Mouse (Mus musculus): ENCODE data around the gene Tnip2. TPM values are rescaled to one million over a fixed set of nuclear protein-coding genes. Genes with fewer than 3 reads are reported as not detected.

Tnip2 gene
- total RNA-seq, 1 experiment, result 17.0 TPM

DNA sequence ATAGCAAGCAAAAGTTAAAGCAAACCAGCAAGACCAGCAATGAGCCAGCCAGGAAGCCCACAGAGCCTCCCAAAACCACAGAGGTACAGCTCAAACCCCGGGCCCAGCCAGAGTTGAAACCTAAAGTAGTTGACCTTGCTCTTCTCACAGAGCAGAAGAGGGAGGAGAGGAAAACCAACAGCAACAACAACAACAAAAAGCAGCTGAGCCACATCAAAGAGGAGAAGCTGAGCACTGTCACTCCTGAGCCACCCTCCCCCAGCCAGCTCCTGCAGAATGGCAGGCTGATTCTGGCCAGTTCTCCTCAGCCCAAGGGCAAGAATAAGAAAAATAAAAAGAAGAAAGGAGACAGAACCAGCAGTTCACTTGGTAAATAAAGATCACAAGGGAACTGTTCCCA is 47.7 kb downstream of the Tnip2 start:
- Histone ChIP-seq H3K4me3 (ENCODE audit: insufficient read depth in 1 of 2, low read depth in 1 of 2, low read length in 2 of 2, poor library complexity in 1 of 2, severe bottlenecking in 1 of 2) (no peak overlapping the region), H3K4me1 (ENCODE audit: control insufficient read depth in 2 of 2, insufficient read depth in 2 of 2, low read length in 2 of 2, poor library complexity in 1 of 2) (no peaks in the 10 kb centered on the region), H3K9ac (ENCODE audit: insufficient read depth, low read depth, low read length, poor library complexity, severe bottlenecking) (no peak overlapping the region), H3K27ac (ENCODE audit: insufficient read depth, low read depth, low read length, poor library complexity, severe bottlenecking) (no peak overlapping the region), H3K9me3 (ENCODE audit: control insufficient read depth, insufficient read depth, low read depth, low read length) (no peaks in the 10 kb centered on the region), H3K36me3 (ENCODE audit: control insufficient read depth, insufficient read depth, low read length, poor library complexity, severe bottlenecking) (peaks cover 26% of the 10 kb centered on the region)
- no peak for TF ChIP-seq HCFC1 (IDR thresholded peaks at IDR 0.05; ENCODE audit: borderline replicate concordance, insufficient read depth, low read length)
- in situ Hi-C loops (cut with MboI; ENCODE audit: low sequenced_read_pairs in 2 of 2, unreplicated experiment in 2 of 2), result no loop called here
- DNase-seq (ENCODE audit: low read depth, low spot score), result no peak

DNA sequence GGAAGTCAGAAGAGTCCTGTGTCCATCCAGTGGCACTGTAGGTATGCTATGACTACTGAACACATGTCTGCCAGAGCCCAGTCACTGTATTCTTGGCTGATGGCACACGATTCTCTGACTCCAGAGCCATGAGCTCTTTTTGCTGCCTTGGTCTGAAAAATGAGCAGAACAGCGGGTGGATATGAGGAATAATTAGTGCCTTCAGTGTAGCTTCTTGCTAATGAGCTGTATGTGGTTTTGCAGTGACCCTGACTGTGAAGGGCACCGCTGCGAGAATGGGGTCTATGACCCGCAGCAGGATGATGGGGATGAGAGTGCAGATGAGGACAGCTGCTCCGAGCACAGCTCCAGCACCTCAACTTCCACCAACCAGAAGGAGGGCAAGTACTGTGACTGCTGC is 52.0 kb downstream of the Tnip2 start:
- H3K36me3 ChIP-seq (ENCODE audit: control insufficient read depth, insufficient read depth, low read length, poor library complexity, severe bottlenecking), result peaks cover 34% of the 10 kb centered on the region
- TF ChIP-seq CHD2 (IDR thresholded peaks at IDR 0.05; ENCODE audit: low read depth, low read length) (no peak), ZC3H11A (IDR thresholded peaks at IDR 0.05; ENCODE audit: borderline replicate concordance, low read depth, low read length) (no peak), HCFC1 (IDR thresholded peaks at IDR 0.05; ENCODE audit: borderline replicate concordance, insufficient read depth, low read length) (no peak), MAFK (IDR thresholded peaks at IDR 0.05; ENCODE audit: insufficient read depth, low read depth, low read length) (no peak), ZNF384 (IDR thresholded peaks at IDR 0.05; ENCODE audit: low read depth, low read length) (no peak)

DNA sequence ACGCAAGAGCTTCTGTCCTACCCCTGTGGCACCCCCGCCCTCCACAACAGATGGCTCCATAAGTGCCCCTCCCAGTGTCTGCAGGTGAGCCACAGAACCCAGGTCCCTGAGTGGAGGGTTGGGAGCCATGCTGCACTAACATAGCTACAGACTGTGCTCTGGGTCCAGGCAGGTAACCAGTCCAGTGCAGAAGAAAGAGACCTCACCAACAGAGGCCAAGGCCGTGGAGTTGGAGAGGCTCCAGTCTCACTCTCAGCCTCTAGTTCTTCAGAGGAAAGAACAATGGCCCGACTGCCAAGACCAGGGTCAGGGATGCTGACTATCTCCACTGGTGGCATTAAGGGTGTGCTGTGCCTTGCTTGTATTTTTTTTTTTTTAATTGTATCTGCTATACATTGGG is 52.5 kb downstream of the Tnip2 start:
- Histone ChIP-seq H3K4me1 (ENCODE audit: control insufficient read depth in 2 of 2, insufficient read depth in 2 of 2, low read length in 2 of 2, poor library complexity in 1 of 2) (no peaks in the 10 kb centered on the region), H3K36me3 (ENCODE audit: control insufficient read depth, insufficient read depth, low read length, poor library complexity, severe bottlenecking) (peaks cover 34% of the 10 kb centered on the region)
- DNase-seq (ENCODE audit: low read depth, low spot score), result no peak

More for the DNA sequence above, 52.0 kb downstream of the Tnip2 start:
- no peak overlapping the region for H3K27ac ChIP-seq (ENCODE audit: insufficient read depth, low read depth, low read length, poor library complexity, severe bottlenecking)
- in situ Hi-C loops (cut with MboI; ENCODE audit: low sequenced_read_pairs in 2 of 2, unreplicated experiment in 2 of 2), result no loop called here
- DNase-seq (ENCODE audit: low read depth, low spot score), result no peak
- no peaks in the 10 kb centered on the region for H3K9me3 ChIP-seq (ENCODE audit: control insufficient read depth, insufficient read depth, low read depth, low read length)
- no peak overlapping the region for H3K4me3 ChIP-seq (ENCODE audit: insufficient read depth in 1 of 2, low read depth in 1 of 2, low read length in 2 of 2, poor library complexity in 1 of 2, severe bottlenecking in 1 of 2)
- H3K4me1 ChIP-seq (ENCODE audit: control insufficient read depth in 2 of 2, insufficient read depth in 2 of 2, low read length in 2 of 2, poor library complexity in 1 of 2), result no peaks in the 10 kb centered on the region
- H3K9ac ChIP-seq (ENCODE audit: insufficient read depth, low read depth, low read length, poor library complexity, severe bottlenecking), result no peak overlapping the region

DNA sequence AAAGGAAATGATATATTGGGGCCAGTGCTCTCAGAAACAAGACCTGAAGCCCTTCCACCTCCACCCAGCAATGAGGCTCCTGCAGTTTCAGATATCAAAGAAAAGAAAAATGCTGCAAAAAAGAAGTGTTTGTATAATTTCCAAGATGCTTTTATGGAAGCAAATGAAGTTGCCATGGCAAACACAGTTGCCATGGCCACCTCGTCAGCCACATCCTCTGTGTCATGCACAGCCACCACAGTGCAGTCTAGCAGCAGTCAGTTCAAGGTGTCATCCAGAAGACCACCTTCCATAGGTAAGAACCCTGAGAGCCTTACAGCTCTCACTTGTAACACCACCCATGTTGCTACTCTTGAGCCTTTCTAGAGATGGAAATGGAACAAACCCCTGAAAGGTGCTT is 54.8 kb downstream of the Tnip2 start:
- no peaks in the 10 kb centered on the region for H3K9me3 ChIP-seq (ENCODE audit: control insufficient read depth, insufficient read depth, low read depth, low read length)
- H3K9ac ChIP-seq (ENCODE audit: insufficient read depth, low read depth, low read length, poor library complexity, severe bottlenecking), result no peak overlapping the region
- H3K36me3 ChIP-seq (ENCODE audit: control insufficient read depth, insufficient read depth, low read length, poor library complexity, severe bottlenecking), result peaks cover 20% of the 10 kb centered on the region

More for the DNA sequence above, 52.5 kb downstream of the Tnip2 start:
- Histone ChIP-seq H3K27ac (ENCODE audit: insufficient read depth, low read depth, low read length, poor library complexity, severe bottlenecking) (no peak overlapping the region), H3K9me3 (ENCODE audit: control insufficient read depth, insufficient read depth, low read depth, low read length) (no peaks in the 10 kb centered on the region), H3K9ac (ENCODE audit: insufficient read depth, low read depth, low read length, poor library complexity, severe bottlenecking) (no peak overlapping the region), H3K4me3 (ENCODE audit: insufficient read depth in 1 of 2, low read depth in 1 of 2, low read length in 2 of 2, poor library complexity in 1 of 2, severe bottlenecking in 1 of 2) (no peak overlapping the region)
- in situ Hi-C loops (cut with MboI; ENCODE audit: low sequenced_read_pairs in 2 of 2, unreplicated experiment in 2 of 2), result no loop called here
- TF ChIP-seq MAFK (IDR thresholded peaks at IDR 0.05; ENCODE audit: insufficient read depth, low read depth, low read length) (no peak), ZNF384 (IDR thresholded peaks at IDR 0.05; ENCODE audit: low read depth, low read length) (no peak), CHD2 (IDR thresholded peaks at IDR 0.05; ENCODE audit: low read depth, low read length) (no peak), HCFC1 (IDR thresholded peaks at IDR 0.05; ENCODE audit: borderline replicate concordance, insufficient read depth, low read length) (no peak), ZC3H11A (IDR thresholded peaks at IDR 0.05; ENCODE audit: borderline replicate concordance, low read depth, low read length) (no peak)

DNA sequence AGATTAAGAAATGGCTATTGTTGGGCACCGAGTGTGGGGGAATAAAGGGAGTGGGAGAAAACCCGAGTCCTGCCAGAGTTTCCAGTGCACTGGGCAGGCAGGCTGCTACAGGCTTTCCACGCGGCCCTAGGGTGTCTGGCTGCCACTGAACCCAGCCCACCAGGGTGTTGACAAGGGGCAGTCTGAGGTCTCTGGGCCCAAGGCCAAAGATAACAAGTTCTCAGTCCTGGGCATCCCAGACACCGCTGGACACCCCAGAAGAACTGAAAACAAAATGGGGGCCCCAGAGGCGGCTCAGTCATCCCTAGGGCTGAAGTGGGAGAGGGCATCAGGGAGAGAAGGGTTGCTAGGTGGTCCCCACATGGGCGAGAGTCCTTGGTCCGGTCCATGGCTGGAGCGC is 67.6 kb downstream of the Tnip2 start:
- Histone ChIP-seq H3K4me3 (ENCODE audit: insufficient read depth in 1 of 2, low read depth in 1 of 2, low read length in 2 of 2, poor library complexity in 1 of 2, severe bottlenecking in 1 of 2) (no peak overlapping the region), H3K9me3 (ENCODE audit: control insufficient read depth, insufficient read depth, low read depth, low read length) (no peaks in the 10 kb centered on the region), H3K9ac (ENCODE audit: insufficient read depth, low read depth, low read length, poor library complexity, severe bottlenecking) (no peak overlapping the region), H3K4me1 (ENCODE audit: control insufficient read depth in 2 of 2, insufficient read depth in 2 of 2, low read length in 2 of 2, poor library complexity in 1 of 2) (peaks cover 0 to 3% of the 10 kb centered on the region in 2 experiments; a peak in 1 of 4 replicates), H3K36me3 (ENCODE audit: control insufficient read depth, insufficient read depth, low read length, poor library complexity, severe bottlenecking) (peaks cover 10% of the 10 kb centered on the region), H3K27ac (ENCODE audit: insufficient read depth, low read depth, low read length, poor library complexity, severe bottlenecking) (0 out of 2 replicates have a peak overlapping the region, but pooled peaks have one; percentile 3)
- DNase-seq (ENCODE audit: low read depth, low spot score), result no peak
- in situ Hi-C loops (cut with MboI; ENCODE audit: low sequenced_read_pairs in 2 of 2, unreplicated experiment in 2 of 2), result no loop called here
- TF ChIP-seq ZNF384 (IDR thresholded peaks at IDR 0.05; ENCODE audit: low read depth, low read length) (no peak), MAFK (IDR thresholded peaks at IDR 0.05; ENCODE audit: insufficient read depth, low read depth, low read length) (no peak)

More for the DNA sequence above, 54.8 kb downstream of the Tnip2 start:
- TF ChIP-seq MAFK (IDR thresholded peaks at IDR 0.05; ENCODE audit: insufficient read depth, low read depth, low read length), result no peak
- no peak for TF ChIP-seq ZNF384 (IDR thresholded peaks at IDR 0.05; ENCODE audit: low read depth, low read length)
- no peak for TF ChIP-seq ZC3H11A (IDR thresholded peaks at IDR 0.05; ENCODE audit: borderline replicate concordance, low read depth, low read length)
- TF ChIP-seq HCFC1 (IDR thresholded peaks at IDR 0.05; ENCODE audit: borderline replicate concordance, insufficient read depth, low read length), result no peak
- TF ChIP-seq CHD2 (IDR thresholded peaks at IDR 0.05; ENCODE audit: low read depth, low read length), result no peak
- Histone ChIP-seq H3K4me1 (ENCODE audit: control insufficient read depth in 2 of 2, insufficient read depth in 2 of 2, low read length in 2 of 2, poor library complexity in 1 of 2) (no peaks in the 10 kb centered on the region), H3K27ac (ENCODE audit: insufficient read depth, low read depth, low read length, poor library complexity, severe bottlenecking) (no peak overlapping the region), H3K4me3 (ENCODE audit: insufficient read depth in 1 of 2, low read depth in 1 of 2, low read length in 2 of 2, poor library complexity in 1 of 2, severe bottlenecking in 1 of 2) (no peak overlapping the region)
- in situ Hi-C loops (cut with MboI; ENCODE audit: low sequenced_read_pairs in 2 of 2, unreplicated experiment in 2 of 2), result no loop called here
- DNase-seq (ENCODE audit: low read depth, low spot score), result no peak

Other genes with a start within 250 kb of the Tnip2 start
- gene Zfyve28, start 225.5 kb downstream of the Tnip2 start, total RNA-seq (2012; rRNA removed), result 12.3 and 18.8 TPM in 2 replicates
- gene Cfap99, start 225.4 kb downstream of the Tnip2 start, total RNA-seq (2012; rRNA removed), result 0.22 and 0.42 TPM in 2 replicates
- gene Rnf4, start 177.7 kb downstream of the Tnip2 start, total RNA-seq (2012; rRNA removed), result 177 and 186 TPM in 2 replicates
- 17.3 and 19.0 TPM in 2 replicates for gene Fam193a, start 144.1 kb downstream of the Tnip2 start, total RNA-seq (2012; rRNA removed)
- gene Sh3bp2, start 11.8 kb upstream of the Tnip2 start, total RNA-seq (2012; rRNA removed), result 2.4 and 3.4 TPM in 2 replicates
- gene Add1, start 59.7 kb upstream of the Tnip2 start, total RNA-seq (2012; rRNA removed), result 57.5 and 78.4 TPM in 2 replicates
- gene Mfsd10, start 123.2 kb upstream of the Tnip2 start, total RNA-seq (2012; rRNA removed), result 192 and 348 TPM in 2 replicates
- gene Nop14, start 146.2 kb upstream of the Tnip2 start, total RNA-seq (2012; rRNA removed), result 60.4 and 78.5 TPM in 2 replicates
- gene Grk4, start 146.4 kb upstream of the Tnip2 start, total RNA-seq (2012; rRNA removed), result 0.45 and 0.53 TPM in 2 replicates
- gene Htt, start 247.7 kb upstream of the Tnip2 start, total RNA-seq (2012; rRNA removed), result 25.6 and 34.0 TPM in 2 replicates

Measured in ES-E14 (cell line).